Mouse (Mus musculus) thymus, postnatal 4 days (tissue): ENCODE measurements around the gene Jag2.
A peak's percentile ranks its signal among the peaks of the same experiment; 100 is the strongest.

Experiments
- DNase-seq: peaks from one replicate; pipeline ENCODE4 v3.0.0; 2021

Jag2 gene

GRCm38 (mm10) chr12:112866467-112867080 is 63.0 kb downstream of the Jag2 start:
- peak; percentile 6 for DNase-seq

GRCm38 (mm10) chr12:112864804-112865203 is 64.8 kb downstream of the Jag2 start:
- no peak for DNase-seq

GRCm38 (mm10) chr12:112861911-112862321 is 67.7 kb downstream of the Jag2 start:
- DNase-seq = peak; percentile 35

- DNase-seq = peak; percentile 75
Observed at GRCm38 (mm10) chr12:112860765-112861164, 68.8 kb downstream of the Jag2 start.

- DNase-seq = peak; percentile 91
Observed at GRCm38 (mm10) chr12:112859930-112860329, 69.6 kb downstream of the Jag2 start.

GRCm38 (mm10) chr12:112858581-112859336 is 70.8 kb downstream of the Jag2 start:
- DNase-seq = peak; percentile 48
